Mouse (Mus musculus): ENCODE data around the gene Gm4756. TPM values are rescaled to one million over a fixed set of nuclear protein-coding genes. Genes with fewer than 3 reads are reported as not detected.
"Not testable (repeated sequence)": the region's sequence is repeated elsewhere in the genome, so short reads cannot be mapped to it uniquely, and the experiment has no call there.

Gm4756 gene
- polyA plus RNA-seq, 2 experiments, result 0.06 to 0.08 TPM

DNA sequence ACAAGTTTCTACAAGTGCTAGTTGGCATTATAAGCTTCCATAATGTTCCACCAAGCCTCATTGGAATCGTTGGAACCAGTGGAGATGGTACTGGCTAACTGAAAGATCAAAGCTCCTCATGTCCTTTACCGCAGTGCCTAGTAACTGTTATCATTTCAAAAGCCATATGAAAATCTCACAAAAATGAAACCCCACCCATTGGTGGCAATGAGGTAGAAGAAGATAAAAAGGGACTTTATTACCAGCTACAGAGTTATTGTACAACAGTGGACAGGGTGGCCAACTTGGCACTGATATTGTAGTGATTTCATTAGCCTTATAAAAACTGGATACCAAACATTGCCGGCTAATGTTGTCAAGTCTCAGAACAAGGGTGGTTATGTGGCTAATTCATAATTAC is 37.4 kb downstream of the Gm4756 start:
- no peak overlapping the region for H3K9ac ChIP-seq (replicated peaks)
- TF ChIP-seq CTCF (IDR thresholded peaks at IDR 0.05; ENCODE audit: low read depth), result no peak
- TF ChIP-seq EP300 (IDR thresholded peaks at IDR 0.05; ENCODE audit: low read depth), result no peak
- WGBS (ENCODE audit: insufficient replicate concordance), result 49% methylated on average over 3 of the region's 3 CpGs
- no peaks in the 10 kb centered on the region for H3K4me1 ChIP-seq (replicated peaks; ENCODE audit: control insufficient read depth in 2 of 2, insufficient read depth in 2 of 2, low read length in 1 of 2)
- H3K4me2 ChIP-seq (ENCODE audit: low read depth), result no peak overlapping the region
- no peaks in the 10 kb centered on the region for H3K9me3 ChIP-seq (ENCODE audit: control insufficient read depth, low read length)
- ATAC-seq (ENCODE audit: insufficient read depth), result no peak
- DNase-seq (ENCODE audit: low read depth in 3 of 3, low spot score in 3 of 3), result no peak
- no peak overlapping the region for H3K27ac ChIP-seq
- H3K36me3 ChIP-seq (replicated peaks; ENCODE audit: control insufficient read depth, insufficient read depth, low read depth), result no peaks in the 10 kb centered on the region
- H3K27me3 ChIP-seq (ENCODE audit: control insufficient read depth, insufficient read depth, low read length), result no peaks in the 10 kb centered on the region
- no peak overlapping the region for H3K4me3 ChIP-seq (ENCODE audit: insufficient read depth in 1 of 2, low read depth in 2 of 2, low read length in 2 of 2)

GRCm38 (mm10) chr12:72598731-72599130 is 50.7 kb downstream of the Gm4756 start:
- not testable (repeated sequence) for H3K4me2 ChIP-seq (ENCODE audit: low read depth); H3K27ac ChIP-seq; H3K9ac ChIP-seq (replicated peaks); ATAC-seq (ENCODE audit: insufficient read depth); H3K36me3 ChIP-seq (replicated peaks; ENCODE audit: control insufficient read depth, insufficient read depth, low read depth); DNase-seq (ENCODE audit: low read depth in 3 of 3, low spot score in 3 of 3); H3K4me3 ChIP-seq (ENCODE audit: insufficient read depth in 1 of 2, low read depth in 2 of 2, low read length in 2 of 2); H3K4me1 ChIP-seq (replicated peaks; ENCODE audit: control insufficient read depth in 2 of 2, insufficient read depth in 2 of 2, low read length in 1 of 2); H3K9me3 ChIP-seq (ENCODE audit: control insufficient read depth, low read length); H3K27me3 ChIP-seq (ENCODE audit: control insufficient read depth, insufficient read depth, low read length)
- WGBS (ENCODE audit: insufficient replicate concordance), result 68% methylated on average over 2 of the region's 2 CpGs

DNA sequence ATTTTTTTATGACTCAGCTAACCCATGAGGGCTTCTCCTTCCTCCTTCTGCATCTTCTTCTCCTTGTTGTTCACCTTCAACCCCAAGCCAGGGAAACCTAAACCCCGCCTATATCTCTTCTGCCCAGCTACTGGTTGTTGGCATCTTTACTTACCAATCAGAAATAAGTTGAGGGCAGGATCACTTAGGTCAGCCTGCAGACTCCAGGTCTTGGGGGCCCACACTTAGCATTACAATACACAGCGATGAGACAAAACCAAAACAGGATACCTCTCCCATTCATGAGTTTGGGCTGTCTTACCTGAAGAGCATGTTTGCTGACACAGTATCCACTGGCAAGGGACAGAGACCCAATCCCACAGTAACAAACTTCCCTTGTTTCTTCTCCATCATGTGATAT is 55.5 kb downstream of the Gm4756 start:
- 43% methylated on average over 2 of the region's 2 CpGs for WGBS (ENCODE audit: insufficient replicate concordance)
- DNase-seq (ENCODE audit: low read depth in 3 of 3, low spot score in 3 of 3), result no peak
- no peak for TF ChIP-seq CTCF (IDR thresholded peaks at IDR 0.05; ENCODE audit: low read depth)
- no peak for TF ChIP-seq EP300 (IDR thresholded peaks at IDR 0.05; ENCODE audit: low read depth)
- H3K9me3 ChIP-seq (ENCODE audit: control insufficient read depth, low read length), result no peaks in the 10 kb centered on the region
- H3K36me3 ChIP-seq (replicated peaks; ENCODE audit: control insufficient read depth, insufficient read depth, low read depth), result no peaks in the 10 kb centered on the region
- H3K4me1 ChIP-seq (replicated peaks; ENCODE audit: control insufficient read depth in 2 of 2, insufficient read depth in 2 of 2, low read length in 1 of 2), result no peaks in the 10 kb centered on the region
- no peak for ATAC-seq (ENCODE audit: insufficient read depth)
- no peaks in the 10 kb centered on the region for H3K27me3 ChIP-seq (ENCODE audit: control insufficient read depth, insufficient read depth, low read length)
- H3K9ac ChIP-seq (replicated peaks), result no peak overlapping the region
- no peak overlapping the region for H3K4me3 ChIP-seq (ENCODE audit: insufficient read depth in 1 of 2, low read depth in 2 of 2, low read length in 2 of 2)
- H3K27ac ChIP-seq, result no peak overlapping the region
- no peak overlapping the region for H3K4me2 ChIP-seq (ENCODE audit: low read depth)

- Histone ChIP-seq H3K9me3 (ENCODE audit: control insufficient read depth, low read length) (no peaks in the 10 kb centered on the region), H3K4me2 (ENCODE audit: low read depth) (no peak overlapping the region), H3K4me1 (replicated peaks; ENCODE audit: control insufficient read depth in 2 of 2, insufficient read depth in 2 of 2, low read length in 1 of 2) (no peaks in the 10 kb centered on the region), H3K9ac (replicated peaks) (no peak overlapping the region), H3K36me3 (replicated peaks; ENCODE audit: control insufficient read depth, insufficient read depth, low read depth) (no peaks in the 10 kb centered on the region), H3K27me3 (ENCODE audit: control insufficient read depth, insufficient read depth, low read length) (no peaks in the 10 kb centered on the region), H3K4me3 (ENCODE audit: insufficient read depth in 1 of 2, low read depth in 2 of 2, low read length in 2 of 2) (no peak overlapping the region), H3K27ac (no peak overlapping the region)
- ATAC-seq (ENCODE audit: insufficient read depth) (no peak), DNase-seq (ENCODE audit: low read depth in 3 of 3, low spot score in 3 of 3) (no peak)
- TF ChIP-seq CTCF (IDR thresholded peaks at IDR 0.05; ENCODE audit: low read depth), result no peak
- no peak for TF ChIP-seq EP300 (IDR thresholded peaks at IDR 0.05; ENCODE audit: low read depth)
These were observed 56.5 kb downstream of the Gm4756 start for GRCm38 (mm10) chr12:72592991-72593390.

- Histone ChIP-seq H3K4me1 (replicated peaks; ENCODE audit: control insufficient read depth in 2 of 2, insufficient read depth in 2 of 2, low read length in 1 of 2) (peaks cover 0 to 3% of the 10 kb centered on the region in 2 experiments; a peak in 1 of 4 replicates), H3K27ac (no peak overlapping the region), H3K36me3 (replicated peaks; ENCODE audit: control insufficient read depth, insufficient read depth, low read depth) (no peaks in the 10 kb centered on the region), H3K9ac (replicated peaks) (no peak overlapping the region), H3K9me3 (ENCODE audit: control insufficient read depth, low read length) (no peaks in the 10 kb centered on the region), H3K27me3 (ENCODE audit: control insufficient read depth, insufficient read depth, low read length) (no peaks in the 10 kb centered on the region), H3K4me2 (ENCODE audit: low read depth) (no peak overlapping the region), H3K4me3 (ENCODE audit: insufficient read depth in 1 of 2, low read depth in 2 of 2, low read length in 2 of 2) (no peak overlapping the region)
- 55% methylated on average over 1 of the region's 1 CpGs for WGBS (ENCODE audit: insufficient replicate concordance)
- TF ChIP-seq CTCF (IDR thresholded peaks at IDR 0.05; ENCODE audit: low read depth) (no peak), EP300 (IDR thresholded peaks at IDR 0.05; ENCODE audit: low read depth) (no peak)
- DNase-seq (ENCODE audit: low read depth in 3 of 3, low spot score in 3 of 3) (no peak), ATAC-seq (ENCODE audit: insufficient read depth) (no peak)
These were observed 64.1 kb downstream of the Gm4756 start for GRCm38 (mm10) chr12:72585339-72585738.

DNA sequence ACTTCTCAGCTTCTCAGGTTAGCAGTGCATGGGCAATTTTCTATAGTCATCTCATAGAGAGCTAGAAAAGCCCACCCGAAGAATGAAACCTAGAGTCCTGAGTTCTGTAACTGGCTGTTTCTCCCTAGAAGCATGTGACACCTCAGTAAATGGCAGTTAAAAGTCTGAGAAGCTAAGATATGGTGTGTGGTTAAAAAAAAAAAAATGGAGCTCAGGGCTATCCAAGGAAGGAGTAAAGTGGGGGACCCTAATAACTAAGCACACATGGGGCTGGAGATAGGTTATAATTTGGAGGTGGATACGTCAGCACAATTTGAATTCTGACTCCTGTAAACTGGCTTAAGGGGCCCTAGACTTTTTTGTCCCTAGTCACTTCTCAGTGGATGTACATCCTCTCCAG is 66.4 kb downstream of the Gm4756 start:
- TF ChIP-seq CTCF (IDR thresholded peaks at IDR 0.05; ENCODE audit: low read depth), result no peak
- TF ChIP-seq EP300 (IDR thresholded peaks at IDR 0.05; ENCODE audit: low read depth), result no peak
- H3K9ac ChIP-seq (replicated peaks), result no peak overlapping the region
- H3K4me1 ChIP-seq (replicated peaks; ENCODE audit: control insufficient read depth in 2 of 2, insufficient read depth in 2 of 2, low read length in 1 of 2), result peaks cover 0 to 3% of the 10 kb centered on the region in 2 experiments; a peak in 1 of 4 replicates
- no peaks in the 10 kb centered on the region for H3K9me3 ChIP-seq (ENCODE audit: control insufficient read depth, low read length)
- no peaks in the 10 kb centered on the region for H3K36me3 ChIP-seq (replicated peaks; ENCODE audit: control insufficient read depth, insufficient read depth, low read depth)
- H3K4me2 ChIP-seq (ENCODE audit: low read depth), result no peak overlapping the region
- no peak for DNase-seq (ENCODE audit: low read depth in 3 of 3, low spot score in 3 of 3)
- ATAC-seq (ENCODE audit: insufficient read depth), result no peak
- H3K27ac ChIP-seq, result no peak overlapping the region
- no peaks in the 10 kb centered on the region for H3K27me3 ChIP-seq (ENCODE audit: control insufficient read depth, insufficient read depth, low read length)
- no peak overlapping the region for H3K4me3 ChIP-seq (ENCODE audit: insufficient read depth in 1 of 2, low read depth in 2 of 2, low read length in 2 of 2)
- WGBS (ENCODE audit: insufficient replicate concordance), result 39% methylated on average over 2 of the region's 2 CpGs

Measured in liver, embryonic 14.5 days (tissue).